Mouse (Mus musculus) layer of hippocampus, postnatal 25 days (tissue): ENCODE measurements around the gene Slc25a19. TPM values are rescaled to one million over a fixed set of nuclear protein-coding genes. Genes with fewer than 3 reads are reported as not detected.

Experiments used
- DNase-seq, 2 experiments: peaks; one replicate each; pipeline ENCODE4 v3.0.0; 2022; ENCODE audit warnings: mixed read lengths in 2 of 2, low spot score in 1 of 2; ENCODE audit errors: extremely low spot score in 1 of 2
- total RNA-seq, 2 experiments: library from RNA; stranded (reverse); gene quantifications; 2 replicates each; pipeline ENCODE4 v1.2.3; 2021

Gene Slc25a19
- total RNA-seq, 2 experiments from 2014 or later = 56.2 to 61.6 TPM

DNA sequence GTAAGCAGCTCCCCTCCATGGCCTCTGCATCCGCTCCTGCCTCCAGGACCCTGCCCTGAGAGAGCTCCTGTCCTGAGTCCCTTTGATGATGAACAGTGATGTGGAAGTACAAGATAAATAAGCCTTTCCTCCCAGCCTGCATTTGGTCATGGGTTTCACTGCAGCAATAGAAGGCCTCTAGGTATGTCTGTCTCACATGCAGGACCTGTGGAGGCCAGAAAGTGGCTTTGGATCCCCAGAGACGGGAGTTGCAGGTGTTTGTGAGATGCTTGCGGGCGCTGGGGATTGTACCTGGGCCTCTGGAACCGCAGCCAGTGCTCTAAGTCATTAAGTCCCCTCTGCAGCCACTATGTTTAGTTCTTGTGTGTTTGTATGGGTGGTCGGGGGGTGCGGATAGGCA is 8.1 kb downstream of the Slc25a19 start:
- no peak for DNase-seq

GRCm38 (mm10) chr11:115618732-115619516 is 9.2 kb downstream of the Slc25a19 start:
- DNase-seq = no peak

DNA sequence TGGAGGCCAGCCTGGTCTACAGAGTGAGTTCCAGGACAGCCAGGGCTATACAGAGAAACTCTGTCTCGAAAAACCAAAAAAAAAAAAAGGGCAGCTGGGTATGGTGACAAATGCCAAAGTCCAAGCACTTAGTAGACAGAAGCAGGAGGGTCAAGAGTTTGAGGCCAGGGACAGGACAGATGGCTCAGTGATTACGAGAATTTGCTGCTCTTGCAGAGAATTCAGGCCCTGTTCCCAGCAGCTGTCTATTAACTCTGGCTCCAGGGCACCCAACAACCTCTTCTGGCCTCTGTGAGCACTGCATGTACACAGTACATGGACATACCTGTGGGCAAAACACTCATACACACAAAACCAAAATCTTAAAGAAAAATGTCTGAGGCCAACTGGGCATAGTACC is 10.1 kb downstream of the Slc25a19 start:
- DNase-seq = no peak

GRCm38 (mm10) chr11:115616893-115617292 is 11.2 kb downstream of the Slc25a19 start:
- no peak for DNase-seq

DNA sequence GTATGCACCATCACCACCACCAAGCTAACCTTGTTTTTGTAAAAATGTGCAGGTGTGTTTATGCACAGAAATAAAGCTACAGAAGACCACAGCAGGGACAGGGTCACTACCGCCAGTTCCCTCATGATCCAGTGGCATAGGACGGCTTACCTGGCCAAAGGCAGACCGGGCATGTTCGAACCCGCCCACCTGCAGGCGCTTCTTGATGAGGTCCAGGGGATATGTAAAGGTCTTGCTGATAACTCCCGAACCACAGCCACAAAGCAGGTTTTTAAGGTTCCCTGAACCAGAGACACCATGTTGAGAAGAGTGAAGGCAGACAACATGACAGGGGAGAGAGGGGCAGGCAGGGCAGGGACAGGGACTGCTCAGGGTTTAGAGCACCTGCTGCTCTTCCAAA is 11.7 kb downstream of the Slc25a19 start:
- DNase-seq = no peak

DNA sequence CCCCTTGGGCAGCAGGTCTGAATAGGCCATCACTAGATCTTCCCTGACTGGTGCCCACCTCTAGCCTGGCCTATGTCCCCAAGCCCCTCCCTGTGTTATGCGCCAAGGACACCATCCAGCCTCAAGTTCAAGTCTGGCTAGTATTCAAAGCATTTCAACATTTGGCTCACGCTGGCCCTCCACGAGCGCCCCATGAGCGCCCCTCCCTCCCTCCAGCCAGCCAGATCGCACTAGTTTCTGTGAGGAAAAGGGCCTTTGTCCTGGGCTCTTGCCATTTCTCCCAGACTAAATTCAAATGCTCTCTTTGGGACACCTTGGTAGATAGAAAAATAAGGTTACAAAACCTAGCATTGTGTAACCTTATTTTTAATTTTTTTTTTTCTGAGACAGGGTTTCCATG is 12.2 kb downstream of the Slc25a19 start:
- no peak for DNase-seq

DNA sequence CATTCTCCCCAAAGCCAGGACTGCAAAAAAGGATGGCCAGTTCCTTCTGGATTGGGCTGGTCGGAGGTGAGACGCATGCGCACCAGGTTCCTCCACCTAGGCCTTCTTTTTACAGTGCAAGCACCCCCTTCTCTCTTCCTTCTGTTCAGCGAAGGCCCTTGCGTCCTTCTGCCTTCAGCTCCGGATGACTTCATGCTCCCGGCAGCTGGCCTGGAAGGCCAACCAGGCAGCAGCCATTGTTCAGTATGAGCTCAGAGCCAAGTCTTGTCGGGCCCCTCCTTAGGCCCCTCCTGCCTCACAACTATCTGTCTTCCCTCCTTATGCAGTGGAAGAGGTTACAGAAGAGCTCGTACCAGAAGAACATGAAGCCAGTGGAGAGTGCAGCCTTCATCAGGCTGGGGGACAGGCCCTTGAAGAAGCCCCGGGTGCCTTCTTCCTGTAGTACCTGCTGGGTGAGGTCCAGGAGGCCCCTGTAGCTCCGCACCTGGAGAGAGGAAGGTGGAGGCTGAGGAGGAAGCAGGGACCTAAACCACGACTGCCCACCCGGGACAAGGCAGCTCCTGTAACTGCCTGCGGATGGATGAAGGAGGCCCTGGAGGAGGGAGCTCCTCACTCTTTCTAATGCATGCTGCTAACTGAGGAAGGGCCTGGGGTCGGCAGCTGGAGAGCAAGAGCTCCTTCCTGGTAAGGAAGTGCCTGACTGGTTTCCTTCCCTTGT is 12.8 kb downstream of the Slc25a19 start:
- no peak for DNase-seq

DNA sequence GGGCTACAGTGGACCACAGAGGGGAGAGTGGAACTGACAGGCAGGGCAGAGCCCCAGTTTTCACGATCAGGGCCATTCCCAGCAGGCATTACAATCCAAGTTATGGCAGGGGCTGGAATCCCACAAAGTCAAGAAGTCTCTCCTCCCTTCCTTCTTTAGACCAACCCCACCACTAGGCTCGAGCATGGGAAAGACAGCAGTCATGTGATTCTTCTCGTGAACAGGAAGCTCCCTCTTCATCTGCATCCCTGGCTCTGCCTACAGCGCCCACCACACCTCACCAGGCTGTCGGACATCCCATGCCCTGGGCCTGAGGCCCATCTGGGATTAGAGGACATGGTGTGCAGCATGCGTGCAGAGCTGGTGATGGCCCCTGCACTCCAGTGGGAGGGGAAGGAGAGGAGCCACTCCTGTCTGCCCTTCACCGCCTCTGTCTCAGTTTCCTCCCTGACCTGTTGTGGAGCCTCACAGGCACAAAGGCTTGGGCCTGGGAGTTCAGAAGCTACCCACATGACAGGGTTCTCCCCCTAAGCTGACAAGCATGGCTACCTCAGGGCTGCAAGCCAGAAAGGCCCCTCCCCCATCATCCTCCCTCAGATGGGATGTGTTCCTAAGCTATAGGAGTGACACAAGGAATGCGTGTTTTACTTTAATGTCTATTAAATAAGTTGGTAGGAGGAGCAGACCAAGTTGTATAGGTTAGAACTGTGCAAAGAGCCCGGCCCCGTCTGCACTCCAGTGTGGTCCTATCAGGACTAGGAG is 13.6 kb downstream of the Slc25a19 start:
- DNase-seq = no peak

- DNase-seq = no peak
These were observed 14.8 kb downstream of the Slc25a19 start for GRCm38 (mm10) chr11:115613138-115613945.

- peak; percentile 61 to 68 for DNase-seq
These were observed 15.5 kb downstream of the Slc25a19 start, which contains the start of gene Mif4gd for GRCm38 (mm10) chr11:115612410-115613137. Gene Mif4gd, minus strand, starts transcription at chr11:115612969.

DNA sequence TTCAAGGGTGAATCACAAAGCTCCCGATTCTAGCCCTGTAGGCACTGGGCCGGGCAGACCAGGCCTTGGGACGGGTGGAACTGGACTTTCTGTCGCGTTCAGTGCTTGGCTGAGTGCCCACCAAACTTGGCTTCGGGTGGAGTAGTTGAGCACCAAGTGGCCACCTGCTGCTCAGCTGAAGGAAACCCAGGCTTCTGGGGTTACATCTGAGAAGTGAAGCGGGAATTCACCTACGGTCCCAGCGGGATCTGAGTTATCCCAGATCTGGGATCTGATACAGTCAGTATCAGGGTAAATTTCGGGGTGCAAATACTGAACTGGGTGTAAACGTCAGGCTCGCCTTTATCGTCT is 16.1 kb downstream of the Slc25a19 start:
- DNase-seq = peak; percentile 41 to 66

DNA sequence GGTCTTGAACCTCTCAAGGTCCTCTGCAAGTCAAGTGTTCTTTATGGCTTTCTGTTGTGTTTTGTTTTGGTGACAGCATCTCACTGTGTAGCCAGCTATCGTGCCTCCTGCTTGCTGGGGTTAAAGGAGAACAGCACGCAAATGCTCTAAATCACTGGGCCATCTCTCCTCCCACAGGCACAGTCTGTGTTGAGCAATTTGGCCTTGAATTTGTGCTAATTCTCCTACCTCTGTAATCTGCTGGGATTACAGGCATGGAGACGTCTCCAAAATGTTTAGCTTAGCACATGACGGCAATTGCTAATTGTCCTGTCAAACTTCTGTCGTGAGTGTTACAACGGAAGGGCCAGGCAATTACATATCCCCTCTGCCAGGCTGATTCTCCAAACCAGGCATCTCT is 16.9 kb downstream of the Slc25a19 start:
- no peak for DNase-seq

DNA sequence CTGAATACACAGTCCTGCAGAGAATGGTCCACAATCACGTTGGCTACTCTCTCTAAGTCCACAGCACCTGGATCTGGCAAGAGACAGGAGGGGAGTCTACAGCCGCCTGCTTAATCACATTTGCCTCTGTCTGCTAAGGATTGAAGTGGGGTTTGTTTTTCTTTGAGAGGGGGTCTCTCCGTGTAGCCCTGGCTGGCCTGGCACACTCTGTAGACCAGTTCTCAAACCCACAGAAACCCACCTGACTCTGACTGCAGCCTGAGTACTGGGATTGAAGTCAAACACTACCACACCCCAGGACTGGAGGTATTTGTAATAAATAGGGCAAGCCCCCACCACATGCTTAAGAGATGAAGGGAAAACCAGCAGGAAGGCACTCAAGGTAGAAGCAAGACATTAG is 18.5 kb downstream of the Slc25a19 start:
- DNase-seq = no peak

- peak in 1 of 2 experiments; percentile 29 for DNase-seq
These were observed 19.4 kb downstream of the Slc25a19 start for GRCm38 (mm10) chr11:115608421-115609399.

- DNase-seq = no peak
These were observed 21.4 kb downstream of the Slc25a19 start for GRCm38 (mm10) chr11:115606733-115607132.

DNA sequence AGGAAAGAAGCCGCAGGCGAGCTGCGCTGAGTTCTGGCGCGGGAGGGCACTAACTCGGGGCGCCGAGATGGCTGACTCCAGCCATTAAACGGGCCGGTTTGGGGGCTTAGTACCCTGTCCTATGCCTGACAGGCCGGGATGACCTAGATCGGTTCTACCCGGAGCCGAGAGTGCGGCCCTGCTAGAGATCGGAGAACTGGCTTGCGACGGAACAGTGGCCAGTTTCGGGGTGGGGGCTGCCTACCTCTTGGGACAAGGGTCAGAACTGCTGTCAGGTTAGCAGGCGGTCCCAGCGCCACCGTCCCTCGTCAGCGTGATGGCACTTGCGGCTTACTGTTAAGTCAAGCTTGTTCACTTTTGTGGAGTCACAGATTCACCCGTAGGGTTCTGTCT is 23.8 kb downstream of the Slc25a19 start:
- DNase-seq = no peak

DNA sequence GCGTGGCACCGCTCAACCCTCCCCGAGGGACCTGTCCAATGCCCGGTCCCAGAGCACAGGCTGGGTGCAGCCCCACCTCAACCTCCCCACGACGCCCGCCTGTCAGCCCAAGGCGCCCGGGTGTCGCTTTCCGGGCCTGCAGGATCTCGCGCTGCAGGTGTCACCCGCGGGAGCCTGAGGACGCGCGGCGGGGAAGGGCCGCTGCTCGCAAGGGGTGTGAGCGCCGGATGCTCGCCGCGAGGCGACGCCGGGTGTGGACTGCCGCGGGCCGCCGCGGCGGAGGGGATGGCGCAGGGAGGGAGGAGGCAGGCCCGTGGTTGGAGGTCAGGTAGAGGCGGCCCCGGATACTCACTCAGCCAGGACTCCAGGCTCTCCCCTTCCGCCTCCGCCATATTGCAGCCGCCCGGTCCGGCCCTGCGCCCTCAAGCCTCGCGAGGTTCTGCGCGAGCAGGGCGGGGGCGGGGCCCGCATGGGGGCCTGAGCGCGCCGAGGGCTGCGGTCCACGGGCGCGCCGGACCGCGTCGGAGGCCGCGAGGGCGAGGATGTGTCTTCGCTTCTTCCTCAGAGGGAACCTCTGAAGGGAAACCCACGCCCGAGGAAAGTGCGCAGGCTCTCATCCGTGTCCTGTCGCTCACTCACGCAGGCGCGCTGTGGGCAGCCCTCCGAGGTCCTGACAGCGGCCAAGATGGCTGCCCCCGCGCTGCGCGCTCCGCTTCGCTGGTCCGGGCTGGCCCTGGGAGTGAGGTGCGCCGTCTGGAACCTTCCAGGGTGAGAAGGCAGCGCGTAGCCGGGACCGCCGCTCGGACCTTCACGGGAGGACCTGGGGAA is 24.4 kb downstream of the Slc25a19 start, which contains the start of the genes Mrps7 and Gga3:
Gene Mrps7 (plus strand): TSS at position 450 of the 828 bp plus-strand sequence.
Gene Gga3 (minus strand): TSS at position 576 of the 828 bp plus-strand sequence.
- DNase-seq = peak; percentile 81 to 88

DNA sequence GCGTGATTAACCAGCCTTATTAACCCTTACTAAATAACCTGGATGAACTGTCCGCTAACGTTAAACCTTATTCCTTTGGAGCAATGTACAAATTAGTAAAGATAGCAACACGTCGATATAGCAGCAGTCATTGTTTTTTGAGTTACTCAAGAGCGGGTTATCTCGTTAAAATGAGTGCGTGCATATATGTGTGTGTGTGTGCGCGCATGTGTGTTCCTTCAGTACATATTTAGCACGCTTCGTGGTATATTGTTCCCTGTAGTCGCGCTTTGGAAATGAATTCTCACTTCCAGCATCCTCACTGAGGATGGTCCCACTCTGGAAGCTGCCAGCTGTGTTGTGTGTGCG is 25.0 kb downstream of the Slc25a19 start:
- DNase-seq = no peak
